Mouse (Mus musculus): ENCODE results near the gene Ptrh2. TPM values are rescaled to one million over a fixed set of nuclear protein-coding genes. Genes with fewer than 3 reads are reported as not detected.

Gene Ptrh2
- polyA plus RNA-seq, 1 experiment from 2014 or later: 30.3 TPM

GRCm38 (mm10) chr11:86653446-86653845, 30.3 kb upstream of the Ptrh2 start:
- Histone ChIP-seq H3K27me3 (replicated peaks) (no peaks in the 10 kb centered on the region), H3K4me2 (no peak overlapping the region), H3K9ac (no peak overlapping the region), H3K27ac (no peak overlapping the region), H3K4me1 (no peaks in the 10 kb centered on the region), H3K9me3 (no peaks in the 10 kb centered on the region), H3K4me3 (replicated peaks) (no peak overlapping the region), H3K36me3 (no peaks in the 10 kb centered on the region)
- 28% methylated on average over 3 of the region's 3 CpGs for WGBS
- no peak for ATAC-seq (ENCODE audit: insufficient read depth, low FRiP score, low read depth)

GRCm38 (mm10) chr11:86654096-86654495, 29.7 kb upstream of the Ptrh2 start:
- 0 out of 2 replicates have a peak, but pooled peaks cover 2% of the 10 kb centered on the region for H3K36me3 ChIP-seq
- no peak overlapping the region for H3K4me2 ChIP-seq
- WGBS: 81% methylated on average over 4 of the region's 4 CpGs
- no peaks in the 10 kb centered on the region for H3K9me3 ChIP-seq
- no peaks in the 10 kb centered on the region for H3K4me1 ChIP-seq
- no peak overlapping the region for H3K27ac ChIP-seq
- H3K4me3 ChIP-seq (replicated peaks): no peak overlapping the region
- H3K9ac ChIP-seq: no peak overlapping the region
- no peak for ATAC-seq (ENCODE audit: insufficient read depth, low FRiP score, low read depth)
- H3K27me3 ChIP-seq (replicated peaks): no peaks in the 10 kb centered on the region

- WGBS: 7% methylated on average over 1 of the region's 1 CpGs
- Histone ChIP-seq H3K4me3 (replicated peaks) (no peak overlapping the region), H3K9me3 (no peaks in the 10 kb centered on the region), H3K27me3 (replicated peaks) (no peaks in the 10 kb centered on the region), H3K4me2 (no peak overlapping the region), H3K36me3 (peaks cover 6% of the 10 kb centered on the region; the same call in 1 of the 2 replicates), H3K4me1 (no peaks in the 10 kb centered on the region), H3K27ac (no peak overlapping the region), H3K9ac (no peak overlapping the region)
- ATAC-seq (ENCODE audit: insufficient read depth, low FRiP score, low read depth): no peak
Observed at GRCm38 (mm10) chr11:86655671-86656070, 28.1 kb upstream of the Ptrh2 start.

- no peak overlapping the region for H3K4me2 ChIP-seq
- no peak overlapping the region for H3K4me3 ChIP-seq (replicated peaks)
- WGBS: 77% methylated on average over 4 of the region's 4 CpGs
- no peaks in the 10 kb centered on the region for H3K4me1 ChIP-seq
- H3K36me3 ChIP-seq: peaks cover 7% of the 10 kb centered on the region; the same call in 1 of the 2 replicates
- no peak for ATAC-seq (ENCODE audit: insufficient read depth, low FRiP score, low read depth)
- no peaks in the 10 kb centered on the region for H3K9me3 ChIP-seq
- no peak overlapping the region for H3K9ac ChIP-seq
- H3K27ac ChIP-seq: no peak overlapping the region
- no peaks in the 10 kb centered on the region for H3K27me3 ChIP-seq (replicated peaks)
Observed at GRCm38 (mm10) chr11:86656849-86657567, 26.8 kb upstream of the Ptrh2 start.

GRCm38 (mm10) chr11:86657863-86658262, 25.9 kb upstream of the Ptrh2 start:
- no peak for ATAC-seq (ENCODE audit: insufficient read depth, low FRiP score, low read depth)
- Histone ChIP-seq H3K36me3 (peaks cover 7% of the 10 kb centered on the region; the same call in 1 of the 2 replicates), H3K9ac (no peak overlapping the region), H3K9me3 (no peaks in the 10 kb centered on the region), H3K27ac (no peak overlapping the region), H3K4me2 (no peak overlapping the region), H3K27me3 (replicated peaks) (no peaks in the 10 kb centered on the region), H3K4me3 (replicated peaks) (no peak overlapping the region), H3K4me1 (no peaks in the 10 kb centered on the region)

GRCm38 (mm10) chr11:86662986-86663895, 20.5 kb upstream of the Ptrh2 start:
- Histone ChIP-seq H3K4me1 (no peaks in the 10 kb centered on the region), H3K36me3 (peaks cover 11% of the 10 kb centered on the region; the same call in 1 of the 2 replicates), H3K27ac (no peak overlapping the region), H3K27me3 (replicated peaks) (no peaks in the 10 kb centered on the region), H3K4me3 (replicated peaks) (no peak overlapping the region), H3K4me2 (no peak overlapping the region), H3K9me3 (no peaks in the 10 kb centered on the region), H3K9ac (no peak overlapping the region)
- WGBS: 92% methylated on average over 8 of the region's 8 CpGs
- peak; percentile 90; the same call in 1 of the 2 replicates for ATAC-seq (ENCODE audit: insufficient read depth, low FRiP score, low read depth)

GRCm38 (mm10) chr11:86663977-86664376, 19.8 kb upstream of the Ptrh2 start:
- H3K4me1 ChIP-seq: no peaks in the 10 kb centered on the region
- H3K4me3 ChIP-seq (replicated peaks): no peak overlapping the region
- no peak overlapping the region for H3K4me2 ChIP-seq
- H3K36me3 ChIP-seq: peaks cover 9% of the 10 kb centered on the region; the same call in 1 of the 2 replicates
- H3K27me3 ChIP-seq (replicated peaks): no peaks in the 10 kb centered on the region
- ATAC-seq (ENCODE audit: insufficient read depth, low FRiP score, low read depth): no peak
- no peak overlapping the region for H3K27ac ChIP-seq
- H3K9me3 ChIP-seq: no peaks in the 10 kb centered on the region
- no peak overlapping the region for H3K9ac ChIP-seq

- H3K4me1 ChIP-seq: no peaks in the 10 kb centered on the region
- no peak for ATAC-seq (ENCODE audit: insufficient read depth, low FRiP score, low read depth)
- H3K36me3 ChIP-seq: peaks cover 8% of the 10 kb centered on the region; the same call in 1 of the 2 replicates
Observed at GRCm38 (mm10) chr11:86664406-86664805, 19.4 kb upstream of the Ptrh2 start.

GRCm38 (mm10) chr11:86667553-86667952, 16.2 kb upstream of the Ptrh2 start:
- WGBS: 78% methylated on average over 2 of the region's 2 CpGs
- 0 out of 2 replicates have a peak, but pooled peaks cover 3% of the 10 kb centered on the region for H3K36me3 ChIP-seq
- H3K4me3 ChIP-seq (replicated peaks): no peak overlapping the region
- H3K27ac ChIP-seq: no peak overlapping the region
- H3K4me1 ChIP-seq: no peaks in the 10 kb centered on the region
- no peaks in the 10 kb centered on the region for H3K9me3 ChIP-seq
- no peak overlapping the region for H3K4me2 ChIP-seq
- H3K9ac ChIP-seq: no peak overlapping the region
- ATAC-seq (ENCODE audit: insufficient read depth, low FRiP score, low read depth): no peak
- H3K27me3 ChIP-seq (replicated peaks): no peaks in the 10 kb centered on the region

More at GRCm38 (mm10) chr11:86664406-86664805, 19.4 kb upstream of the Ptrh2 start:
- Histone ChIP-seq H3K4me3 (replicated peaks) (no peak overlapping the region), H3K9ac (no peak overlapping the region), H3K4me2 (no peak overlapping the region), H3K27ac (no peak overlapping the region), H3K9me3 (no peaks in the 10 kb centered on the region), H3K27me3 (replicated peaks) (no peaks in the 10 kb centered on the region)
- WGBS: 91% methylated on average over 3 of the region's 3 CpGs

- Histone ChIP-seq H3K9me3 (no peaks in the 10 kb centered on the region), H3K9ac (no peak overlapping the region), H3K4me1 (no peaks in the 10 kb centered on the region), H3K4me2 (no peak overlapping the region), H3K27me3 (replicated peaks) (no peaks in the 10 kb centered on the region), H3K36me3 (0 out of 2 replicates have a peak, but pooled peaks cover 3% of the 10 kb centered on the region), H3K27ac (no peak overlapping the region), H3K4me3 (replicated peaks) (no peak overlapping the region)
- WGBS: 82% methylated on average over 3 of the region's 3 CpGs
- no peak for ATAC-seq (ENCODE audit: insufficient read depth, low FRiP score, low read depth)
Observed at GRCm38 (mm10) chr11:86668169-86668568, 15.6 kb upstream of the Ptrh2 start.

- no peak overlapping the region for H3K9ac ChIP-seq
- ATAC-seq (ENCODE audit: insufficient read depth, low FRiP score, low read depth): no peak
- H3K4me2 ChIP-seq: no peak overlapping the region
- H3K36me3 ChIP-seq: no peaks in the 10 kb centered on the region; the same call in 1 of the 2 replicates
- no peak overlapping the region for H3K27ac ChIP-seq
- no peaks in the 10 kb centered on the region for H3K27me3 ChIP-seq (replicated peaks)
- no peak overlapping the region for H3K4me3 ChIP-seq (replicated peaks)
- 74% methylated on average over 3 of the region's 3 CpGs for WGBS
- no peaks in the 10 kb centered on the region for H3K9me3 ChIP-seq
- no peaks in the 10 kb centered on the region for H3K4me1 ChIP-seq
Observed at GRCm38 (mm10) chr11:86671041-86671675, 12.6 kb upstream of the Ptrh2 start.
